Mouse (Mus musculus): Measurements from ENCODE around the gene Asb6. TPM values are rescaled to one million over a fixed set of nuclear protein-coding genes. Genes with fewer than 3 reads are reported as not detected.
A peak's percentile ranks its signal among the peaks of the same experiment; 100 is the strongest.

Gene Asb6
- polyA plus RNA-seq, 1 experiment = 45.1 TPM

DNA sequence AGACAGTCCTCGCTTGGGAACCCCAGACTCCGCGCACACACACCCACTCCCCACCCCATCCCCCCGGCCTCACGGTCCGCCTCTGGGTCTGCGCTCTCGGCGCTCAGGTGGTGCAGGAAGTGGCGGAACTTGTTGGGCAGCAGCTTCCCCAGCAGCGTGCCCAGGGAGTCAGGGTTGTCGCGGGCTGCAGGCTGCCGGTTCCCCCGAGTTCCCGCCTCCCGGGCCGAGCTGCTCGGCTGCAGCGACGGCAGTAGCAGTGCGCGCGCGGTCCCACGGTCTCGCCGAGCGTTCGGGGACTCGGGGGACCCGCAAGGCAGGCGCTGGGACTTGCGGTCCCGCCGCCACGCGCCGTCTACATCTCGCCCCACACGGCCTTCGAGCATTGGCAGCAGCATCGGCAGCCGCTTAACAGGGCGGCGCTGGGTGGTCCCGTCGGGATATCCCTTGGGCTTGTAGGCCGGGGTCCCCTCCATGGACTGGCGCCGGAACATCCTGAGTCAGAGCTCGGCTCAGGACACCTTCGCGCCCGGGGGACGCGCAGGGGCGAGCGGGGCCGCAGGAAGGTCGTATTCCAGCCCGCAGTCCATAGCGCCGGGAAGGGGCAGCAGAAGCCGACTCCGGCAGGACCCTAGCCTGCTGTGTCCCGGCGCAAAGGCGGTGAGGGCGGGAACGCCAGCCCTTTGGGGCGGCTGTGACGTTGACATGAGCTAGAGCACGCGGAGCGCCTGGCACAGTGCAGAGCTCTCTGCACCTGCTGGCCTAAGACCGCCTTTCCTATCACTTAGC, 28.9 kb downstream of the Asb6 start:
- no peak for DNase-seq (ENCODE audit: extremely low spot score in 1 of 2, low spot score in 1 of 2)

DNA sequence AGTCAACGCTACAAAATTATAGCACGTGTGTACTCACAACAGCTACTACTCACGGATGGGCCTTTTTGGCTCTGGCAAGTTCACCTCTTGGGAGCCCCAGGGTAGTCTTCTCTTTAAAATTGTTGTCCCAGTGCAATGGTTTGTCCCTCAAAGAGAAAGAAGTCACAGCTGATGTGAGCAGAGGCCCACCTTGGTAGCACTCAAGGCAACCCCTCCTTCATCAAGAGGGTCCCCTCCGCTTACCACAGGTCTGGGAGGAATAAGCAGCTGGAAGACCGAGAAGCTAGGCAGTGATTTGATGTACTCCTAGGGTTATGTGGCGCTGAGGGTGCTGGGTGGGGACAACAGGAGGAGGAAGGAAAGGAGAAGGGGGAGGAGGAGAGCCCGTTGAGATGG, 29.5 kb downstream of the Asb6 start:
- DNase-seq (ENCODE audit: extremely low spot score in 1 of 2, low spot score in 1 of 2) = no peak

DNA sequence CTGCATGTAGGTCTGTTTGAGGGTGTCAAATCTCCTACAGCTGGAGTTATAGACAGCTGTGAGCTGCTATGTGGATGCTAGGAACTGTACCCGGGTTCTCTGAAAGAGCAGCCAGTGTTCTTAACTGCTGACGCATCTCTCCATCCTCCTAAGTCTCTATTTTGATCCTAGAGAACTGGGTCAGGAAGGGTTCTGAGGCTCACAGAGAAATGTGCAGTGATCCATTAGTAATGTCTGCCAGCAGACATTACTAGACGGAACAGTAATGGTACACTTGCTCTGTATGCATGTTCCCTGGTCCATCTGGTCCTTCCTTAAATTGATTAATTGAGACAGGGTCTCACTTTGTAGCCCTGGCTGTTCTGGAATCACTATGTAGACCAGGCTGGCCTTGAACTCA, 30.7 kb downstream of the Asb6 start:
- DNase-seq (ENCODE audit: extremely low spot score in 1 of 2, low spot score in 1 of 2) = no peak

DNA sequence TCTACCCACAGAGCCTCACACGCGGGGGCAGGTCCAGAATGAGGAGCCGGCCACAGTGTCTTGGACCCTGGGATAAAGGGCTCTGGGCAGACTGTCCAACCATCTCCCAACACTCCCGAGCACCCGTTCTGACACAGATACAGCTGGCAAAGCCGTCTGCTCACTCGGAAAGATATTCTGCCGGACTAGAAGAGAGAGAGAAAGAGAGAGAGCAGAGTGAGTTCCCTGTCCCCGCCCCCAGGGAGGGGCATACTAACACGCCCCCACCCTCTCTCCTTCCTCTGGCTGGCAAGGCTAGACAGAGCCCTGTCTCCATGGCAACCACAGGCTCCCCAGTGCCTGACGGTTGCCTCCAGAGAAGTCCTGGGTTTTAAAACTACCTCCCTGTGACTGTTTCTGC, 33.8 kb downstream of the Asb6 start:
- DNase-seq (ENCODE audit: extremely low spot score in 1 of 2, low spot score in 1 of 2) = peak; percentile 92 to 93

DNA sequence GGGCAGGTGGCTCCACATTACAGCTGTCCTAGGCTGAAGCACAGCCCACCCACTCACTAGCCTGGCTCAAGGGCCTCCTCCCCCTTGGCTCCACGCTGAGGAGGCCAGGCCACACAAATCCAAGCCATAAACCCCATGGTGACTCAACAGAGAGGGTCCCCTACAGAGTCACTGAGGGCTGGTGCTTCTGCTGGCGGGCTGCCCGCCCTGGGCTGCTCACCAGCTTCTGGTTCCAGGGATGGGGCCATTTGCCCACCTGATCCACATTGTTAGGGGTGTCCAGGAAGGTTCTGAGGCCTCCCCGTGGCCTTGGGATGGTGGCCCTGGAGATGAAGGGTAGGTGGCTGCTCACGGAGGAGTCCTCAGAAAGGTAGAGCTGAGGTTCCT, 34.3 kb downstream of the Asb6 start:
- DNase-seq (ENCODE audit: extremely low spot score in 1 of 2, low spot score in 1 of 2) = no peak

DNA sequence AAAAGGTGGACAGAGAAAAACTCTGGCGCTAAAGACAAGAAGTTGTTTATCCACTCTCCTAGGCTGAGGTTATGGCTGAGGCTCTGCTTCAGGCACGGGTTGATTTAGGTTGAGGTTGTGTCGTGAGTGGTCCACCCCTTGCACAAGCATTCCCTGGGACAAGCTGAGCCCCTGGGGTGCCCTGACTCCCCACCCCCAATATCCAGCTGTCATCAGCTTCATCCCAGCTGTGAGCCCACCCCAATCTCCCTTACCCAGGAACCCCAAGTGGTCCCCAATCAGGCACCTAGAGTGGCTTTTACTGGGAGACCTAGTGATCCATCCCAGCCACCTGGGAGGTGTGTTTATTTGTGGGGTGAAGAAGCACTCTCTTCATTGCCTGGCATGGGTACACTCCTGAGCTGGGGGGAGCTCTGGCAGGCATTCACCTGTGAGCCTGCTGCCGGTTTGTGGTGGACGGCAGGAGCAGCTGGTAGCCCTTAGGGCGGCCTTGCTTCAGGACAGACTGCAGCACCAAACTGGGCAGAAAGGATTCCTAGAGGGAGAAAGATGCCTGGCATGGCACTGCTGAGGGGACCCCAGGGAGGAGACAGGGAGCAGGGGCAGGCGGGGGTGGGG, 34.8 kb downstream of the Asb6 start:
- DNase-seq (ENCODE audit: extremely low spot score in 1 of 2, low spot score in 1 of 2) = no peak

DNA sequence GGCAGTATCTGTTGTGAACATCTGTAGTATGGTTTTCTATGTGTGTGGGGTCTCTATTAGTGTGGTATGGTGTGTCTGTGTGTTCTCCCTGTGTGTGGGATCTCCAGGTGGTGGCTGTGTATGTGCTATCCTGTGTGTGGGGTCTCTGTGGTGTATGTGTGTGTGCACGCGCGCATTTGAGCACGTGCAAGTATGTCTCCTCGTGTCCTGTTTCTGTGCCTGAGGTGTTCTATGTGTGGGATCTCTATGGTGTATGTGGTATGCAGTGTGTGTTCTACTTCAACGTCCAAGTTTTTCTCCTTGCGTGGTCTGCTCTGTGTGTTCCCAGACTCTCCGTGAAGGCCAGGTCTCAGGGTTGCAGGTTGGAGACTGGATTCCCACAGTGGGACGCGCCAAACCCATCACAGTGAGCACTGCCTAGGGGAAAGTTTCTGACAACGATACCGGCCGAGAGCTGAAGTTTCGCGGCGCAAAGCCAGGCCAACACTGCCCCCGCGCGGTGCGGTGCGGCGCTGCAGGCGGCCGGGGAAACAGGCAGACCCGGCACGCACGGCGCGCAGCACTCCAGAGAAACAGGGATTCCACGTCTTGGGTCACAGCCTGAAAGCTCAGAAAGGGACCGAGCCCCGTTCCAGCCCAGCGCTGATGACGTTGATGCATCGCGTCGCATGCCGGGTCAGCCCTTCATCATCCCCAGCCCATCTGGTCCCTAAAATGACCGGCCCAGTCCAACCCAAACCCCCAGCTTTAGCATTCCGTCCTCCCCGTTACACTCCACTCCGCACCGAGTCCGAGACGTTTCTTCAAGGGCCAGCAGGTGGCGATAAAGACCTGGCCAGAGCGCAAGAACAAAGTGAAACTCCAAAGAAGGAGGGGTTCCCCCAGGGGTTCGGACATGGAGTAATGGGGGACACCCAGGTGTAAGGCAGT, 35.7 kb downstream of the Asb6 start:
- peak; percentile 81 to 99 for DNase-seq (ENCODE audit: extremely low spot score in 1 of 2, low spot score in 1 of 2)

DNA sequence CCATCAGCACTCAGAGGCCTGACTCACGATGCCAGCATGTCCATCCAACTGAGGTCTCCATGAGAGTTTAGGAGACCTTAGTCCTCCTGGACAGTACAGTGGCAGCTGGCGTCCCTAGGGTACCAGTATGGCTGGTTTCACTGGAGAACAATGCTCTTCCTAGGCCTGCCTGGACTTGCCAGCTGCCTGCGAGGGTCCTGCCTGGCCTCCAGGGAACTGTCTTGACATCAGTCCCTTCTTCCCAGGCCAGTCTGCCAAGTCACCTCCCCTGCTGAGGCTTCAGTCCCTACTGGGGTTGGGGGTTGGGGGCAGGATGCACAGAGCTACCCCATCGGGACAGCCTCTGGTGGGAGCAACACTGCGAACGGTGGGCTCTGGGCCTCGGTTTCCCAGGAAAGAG, 38.1 kb downstream of the Asb6 start:
- DNase-seq (ENCODE audit: extremely low spot score in 1 of 2, low spot score in 1 of 2) = no peak

DNA sequence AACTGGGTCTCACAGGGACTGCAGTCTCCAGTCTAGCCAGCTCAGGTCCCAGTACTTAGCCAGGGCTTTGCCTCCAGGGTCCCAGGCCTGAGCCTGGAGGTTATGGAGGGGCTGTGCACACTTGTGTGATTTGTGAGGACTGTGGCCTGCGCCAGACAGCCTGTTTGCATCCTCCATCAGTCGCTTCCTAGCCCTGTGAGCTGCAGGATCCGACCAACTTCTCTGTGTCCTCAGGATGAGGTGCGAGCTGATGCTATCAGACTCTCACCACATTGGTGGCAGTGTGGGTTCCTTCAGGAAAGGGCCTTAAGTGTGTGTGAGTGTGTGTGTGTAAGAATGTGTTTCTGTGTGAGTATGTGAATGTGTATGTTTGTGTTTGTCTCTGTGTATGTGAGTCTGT, 42.7 kb downstream of the Asb6 start:
- no peak for DNase-seq (ENCODE audit: extremely low spot score in 1 of 2, low spot score in 1 of 2)

DNA sequence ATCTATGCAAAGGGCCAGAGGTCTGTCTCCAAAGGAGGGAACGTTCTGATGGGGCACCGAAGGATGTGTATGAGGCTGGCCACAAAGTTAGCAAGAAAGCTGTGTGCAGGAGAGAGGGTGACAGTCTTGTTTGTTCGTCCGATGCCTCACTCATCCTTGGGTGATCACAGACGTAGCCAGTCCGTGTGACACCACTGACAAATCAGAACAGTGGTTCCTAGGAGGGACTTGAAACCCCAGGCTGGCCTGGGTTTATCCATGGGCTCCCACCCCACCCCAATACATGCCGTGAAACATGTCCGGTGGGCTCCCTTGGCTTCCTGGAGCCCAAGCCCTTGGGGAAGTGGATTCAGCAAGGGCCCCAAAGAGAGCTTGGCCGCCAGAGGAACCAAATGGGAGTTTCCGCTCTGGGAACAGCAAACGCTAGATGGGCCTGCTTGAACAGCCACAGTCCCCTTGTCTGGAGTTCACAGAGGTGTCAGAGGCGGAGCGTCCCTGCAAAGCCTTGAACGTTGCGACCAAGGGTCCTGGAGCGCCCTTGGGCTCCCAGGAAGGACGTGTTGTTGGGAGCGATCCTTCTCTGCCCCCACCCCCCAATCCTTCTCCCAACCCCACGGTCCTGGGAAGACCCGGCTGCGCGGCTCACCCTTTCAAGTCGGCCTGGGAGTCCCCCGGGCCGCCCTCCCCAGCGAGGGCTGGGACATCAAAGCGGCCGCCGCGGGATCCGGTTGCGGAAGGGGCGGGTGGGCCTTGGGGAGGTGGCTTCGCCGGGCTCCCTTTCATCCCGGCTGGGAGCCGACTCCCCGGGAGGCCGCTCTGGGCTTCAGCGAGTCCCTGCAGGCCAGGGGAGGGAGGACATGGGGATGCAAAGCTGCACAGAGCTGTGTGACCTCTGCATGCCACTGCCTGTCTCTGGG, 45.8 kb downstream of the Asb6 start:
- DNase-seq (ENCODE audit: extremely low spot score in 1 of 2, low spot score in 1 of 2) = no peak

DNA sequence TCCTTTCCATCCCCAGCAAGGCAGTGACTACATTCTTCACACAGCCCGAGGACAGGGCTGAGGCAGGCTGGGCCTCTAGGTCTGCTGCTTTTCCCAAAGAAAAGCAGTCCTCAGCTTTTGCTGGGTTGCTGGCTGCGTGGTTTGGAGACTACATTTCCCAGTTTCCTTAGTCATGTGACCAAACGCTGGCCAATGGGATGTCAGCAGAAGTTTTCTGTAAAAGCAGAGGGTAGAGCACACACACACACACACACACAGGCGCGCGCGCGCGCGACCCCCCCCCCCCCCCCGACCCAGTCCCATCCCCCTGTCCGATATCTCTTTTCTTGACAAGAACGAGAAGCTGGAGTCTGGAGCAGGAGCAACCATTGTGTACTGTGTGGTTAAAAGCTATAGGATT, 46.8 kb downstream of the Asb6 start:
- peak in 1 of 2 experiments; percentile 88 for DNase-seq (ENCODE audit: extremely low spot score in 1 of 2, low spot score in 1 of 2)

DNA sequence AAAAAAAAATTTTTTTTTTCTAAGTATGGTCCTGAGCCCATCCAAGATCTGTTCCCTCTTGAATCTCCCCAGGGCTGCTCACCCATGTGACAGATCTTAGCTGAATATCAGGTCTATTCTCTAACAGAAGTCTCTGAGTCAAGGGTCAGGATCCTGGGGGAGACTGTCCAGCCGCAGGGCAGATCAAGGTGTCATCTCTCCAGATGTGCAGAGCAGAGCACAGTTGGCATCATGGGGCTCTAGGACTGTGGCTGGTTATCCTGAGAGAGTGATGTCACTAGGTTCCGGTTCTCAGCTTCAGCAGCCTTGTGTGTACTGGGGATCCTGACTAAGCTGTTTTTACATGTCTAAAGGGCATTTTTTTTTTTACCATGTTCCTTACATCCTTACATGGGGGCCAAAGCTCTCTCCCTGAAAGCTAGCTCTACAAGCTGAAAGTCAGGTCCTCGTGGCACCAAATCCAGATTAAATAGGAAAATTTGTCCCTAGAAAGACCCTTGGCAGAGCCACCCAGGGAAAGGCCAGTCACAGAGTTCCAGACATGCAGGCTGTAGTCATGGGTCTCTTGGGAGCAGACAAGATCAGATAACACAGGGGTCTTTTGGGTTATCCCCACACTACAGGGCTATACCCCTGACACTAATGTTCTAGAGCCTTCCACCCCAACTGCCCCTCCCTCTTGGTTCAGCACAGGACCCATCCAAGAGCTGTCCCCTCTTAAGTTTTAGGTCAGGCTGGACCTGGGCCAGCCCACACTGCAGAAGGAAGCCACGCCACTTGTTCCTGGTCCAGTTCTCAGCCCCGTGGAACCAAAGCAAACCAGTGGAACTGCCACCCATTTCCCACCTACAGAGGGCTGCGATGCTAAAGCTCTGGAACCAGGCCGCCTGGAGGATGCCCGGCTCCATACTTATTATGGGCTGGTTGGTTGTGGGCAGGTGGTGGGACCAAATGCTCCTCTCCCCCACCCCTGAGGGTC, 47.5 kb downstream of the Asb6 start:
- DNase-seq (ENCODE audit: extremely low spot score in 1 of 2, low spot score in 1 of 2) = no peak

DNA sequence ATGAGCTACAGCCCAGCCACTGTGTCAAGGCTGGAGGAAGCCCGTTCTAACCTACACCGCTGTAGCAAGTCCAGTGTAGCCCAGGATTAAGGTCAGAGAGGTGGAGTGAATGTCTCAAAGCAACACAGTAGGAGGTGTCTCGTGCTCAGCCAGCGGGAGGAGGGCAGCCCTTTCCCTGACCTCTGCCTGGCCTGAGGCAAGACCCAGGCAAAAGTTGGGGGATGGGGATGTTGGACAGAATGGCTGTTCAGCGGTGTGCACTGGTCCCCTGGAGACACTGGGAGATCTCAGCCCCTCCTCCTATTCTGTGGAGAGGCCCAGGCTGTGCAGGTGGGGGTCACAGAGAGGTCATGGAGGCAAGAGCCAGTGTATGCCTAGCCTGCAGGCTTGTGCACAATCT, 50.9 kb downstream of the Asb6 start:
- no peak for DNase-seq (ENCODE audit: extremely low spot score in 1 of 2, low spot score in 1 of 2)

DNA sequence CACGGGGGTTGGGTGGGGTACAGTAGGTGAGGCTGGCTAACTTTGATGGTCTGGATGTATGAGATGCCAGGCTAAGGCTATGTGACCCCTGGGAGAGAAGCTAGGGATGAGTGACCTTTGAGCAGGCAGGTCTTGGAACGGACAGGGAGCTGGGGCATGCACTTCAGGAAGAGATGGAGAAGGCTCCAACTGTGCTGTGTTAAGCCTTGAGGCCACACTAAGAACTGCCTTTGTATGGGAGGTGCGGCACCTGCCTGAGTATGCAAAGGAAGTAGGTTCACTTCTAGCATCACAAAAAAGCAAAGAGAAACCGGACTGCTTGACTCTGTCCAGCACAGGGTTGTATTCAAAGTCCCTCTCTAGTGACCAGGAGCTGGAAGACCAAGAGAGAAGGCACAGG, 51.9 kb downstream of the Asb6 start:
- DNase-seq (ENCODE audit: extremely low spot score in 1 of 2, low spot score in 1 of 2) = no peak

DNA sequence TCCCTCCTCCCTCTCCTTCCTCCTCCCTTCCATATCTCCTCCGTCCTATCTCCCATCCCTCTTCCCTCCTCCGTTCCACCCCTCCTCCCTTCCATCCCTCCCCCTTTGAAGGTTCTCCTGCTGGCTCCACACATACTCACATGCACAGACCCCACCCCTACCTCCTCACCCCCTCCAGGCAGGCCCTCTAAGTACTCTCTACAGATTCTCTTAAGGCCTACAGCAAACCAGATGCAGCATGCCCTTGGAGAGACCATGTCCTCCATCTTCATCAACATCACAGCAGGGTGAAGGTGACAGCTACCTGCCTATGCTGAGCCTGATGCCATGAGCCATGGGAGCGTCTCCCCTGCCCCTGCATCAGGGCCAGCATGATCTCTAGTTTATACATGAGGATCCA, 52.9 kb downstream of the Asb6 start:
- no peak for DNase-seq (ENCODE audit: extremely low spot score in 1 of 2, low spot score in 1 of 2)

DNA sequence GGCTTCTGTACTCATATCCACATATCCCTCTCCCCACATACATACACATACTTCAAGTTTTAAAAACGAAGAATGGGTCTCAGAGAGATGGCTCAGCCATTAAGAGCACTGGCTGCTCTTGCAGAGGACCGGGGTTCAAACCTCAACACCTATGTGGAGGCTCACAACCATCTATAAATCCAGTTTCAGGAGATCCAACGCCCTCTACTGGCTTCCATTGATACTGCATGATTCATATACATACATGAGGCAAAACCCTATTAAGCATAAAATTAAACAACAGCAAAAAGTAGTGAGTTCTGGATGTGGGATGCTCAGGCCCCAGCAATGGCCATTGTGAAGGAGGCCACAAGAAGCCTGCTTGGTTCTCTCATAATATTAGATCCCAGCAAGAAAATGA, 54.2 kb downstream of the Asb6 start:
- DNase-seq (ENCODE audit: extremely low spot score in 1 of 2, low spot score in 1 of 2) = no peak

DNA sequence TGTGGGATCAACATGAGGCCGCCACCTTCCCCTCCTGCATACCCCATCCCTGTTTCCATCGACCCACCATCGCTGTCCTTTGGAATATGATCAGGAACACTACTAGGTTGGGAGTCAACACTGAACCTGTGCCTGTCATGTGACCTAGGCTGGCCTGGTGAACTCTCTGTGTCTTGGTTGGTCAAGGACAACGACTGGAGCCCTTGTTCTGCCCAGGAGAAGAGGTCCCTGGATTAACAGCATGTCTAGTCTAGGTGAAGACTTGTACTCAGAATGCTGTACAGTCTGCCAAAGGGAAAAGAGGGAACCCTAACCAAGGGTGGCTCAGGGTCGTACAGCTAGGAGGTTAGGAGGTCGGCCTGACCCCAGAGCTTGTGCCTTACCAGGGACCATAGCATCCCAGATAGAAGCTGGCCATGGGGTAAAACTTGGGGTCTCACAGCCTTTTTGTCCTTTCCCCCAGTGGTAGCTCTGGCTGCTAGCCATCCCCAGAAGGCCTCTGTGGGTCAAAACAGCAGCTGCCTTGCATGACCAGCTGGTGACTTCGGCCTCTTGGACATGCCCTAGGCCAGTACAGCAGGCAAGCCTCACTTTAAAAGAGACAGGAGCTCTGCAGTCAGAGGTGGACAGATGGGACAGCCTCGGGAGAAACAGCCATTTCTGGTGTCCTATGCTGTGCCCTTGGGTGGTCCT, 56.7 kb downstream of the Asb6 start:
- DNase-seq (ENCODE audit: extremely low spot score in 1 of 2, low spot score in 1 of 2) = no peak
